Mouse (Mus musculus) forebrain, embryonic 11.5 days (tissue): ENCODE measurements around the gene Pex11b. TPM values are rescaled to one million over a fixed set of nuclear protein-coding genes. Genes with fewer than 3 reads are reported as not detected.
A peak's percentile ranks its signal among the peaks of the same experiment; 100 is the strongest.
"Not testable (repeated sequence)": the region's sequence is repeated elsewhere in the genome, so short reads cannot be mapped to it uniquely, and the experiment has no call there.

Experiments used
- ATAC-seq: fragments of 200-750 bp; cut with Nextera tagmentation; replicated peaks from 2 replicates; pipeline ENCODE4 v1.8.0; 2017; ENCODE audit warnings: moderate TSS enrichment; ENCODE audit not compliant: low FRiP score
- DNase-seq: peaks from one replicate; pipeline ENCODE4 v3.0.0-alpha.2; 2017; ENCODE audit warnings: low spot score
- H3K27ac ChIP-seq: fragments of 300-500 bp; sonication (generic); 2 replicates; pipeline ENCODE4 v1.5.1; 2014; ENCODE audit warnings: low read depth, low read length
- H3K27me3 ChIP-seq: fragments of 300-500 bp; sonication (generic); 2 replicates; pipeline ENCODE4 v1.6.1; 2014; ENCODE audit warnings: mild to moderate bottlenecking, low read length, mixed read lengths; ENCODE audit not compliant: control insufficient read depth, insufficient read depth
- H3K36me3 ChIP-seq: fragments of 300-500 bp; sonication (generic); 2 replicates; pipeline ENCODE4 v1.6.1; 2014; ENCODE audit warnings: mild to moderate bottlenecking, low read length, moderate library complexity, mixed read lengths; ENCODE audit not compliant: control insufficient read depth, insufficient read depth
- H3K4me1 ChIP-seq: fragments of 300-500 bp; sonication (generic); replicated peaks from 2 replicates; pipeline ENCODE4 v1.6.1; 2014; ENCODE audit warnings: low read length, mixed read lengths; ENCODE audit not compliant: control insufficient read depth, insufficient read depth
- H3K4me2 ChIP-seq: fragments of 300-500 bp; sonication (generic); 2 replicates; pipeline ENCODE4 v1.6.1; 2014; ENCODE audit warnings: low read depth, mild to moderate bottlenecking, low read length, moderate library complexity, mixed read lengths; ENCODE audit not compliant: severe bottlenecking
- H3K4me3 ChIP-seq: fragments of 300-500 bp; sonication (generic); 2 replicates; pipeline ENCODE4 v1.5.1; 2014; ENCODE audit warnings: low read depth, low read length
- H3K9ac ChIP-seq: fragments of 300-500 bp; sonication (generic); 2 replicates; pipeline ENCODE4 v1.6.1; 2014; ENCODE audit warnings: low read length
- H3K9me3 ChIP-seq: fragments of 300-500 bp; sonication (generic); 2 replicates; pipeline ENCODE4 v1.6.1; 2016; ENCODE audit warnings: low read length, mixed read lengths; ENCODE audit not compliant: control insufficient read depth
- WGBS: fragments of 180-500 bp; shearing (Covaris S2); extraction: QIAGEN DNeasy Blood & Tissue Kit; methylation state at CpG from one replicate; pipeline ENCODE4 v1.1.7; 2014; 5-methylcytosine and 5-hydroxymethylcytosine counted together
- polyA plus RNA-seq: library from polyadenylated mRNA; unstranded; fragments of >200 nt; fragmentation: Nextera tagmentation; extraction: Ambion mirVana; gene quantifications from 2 replicates; pipeline ENCODE4 v1.2.1, GENCODE M21; 2014

Pex11b gene
- polyA plus RNA-seq, 1 experiment from 2014 or later = 41.6 TPM

DNA sequence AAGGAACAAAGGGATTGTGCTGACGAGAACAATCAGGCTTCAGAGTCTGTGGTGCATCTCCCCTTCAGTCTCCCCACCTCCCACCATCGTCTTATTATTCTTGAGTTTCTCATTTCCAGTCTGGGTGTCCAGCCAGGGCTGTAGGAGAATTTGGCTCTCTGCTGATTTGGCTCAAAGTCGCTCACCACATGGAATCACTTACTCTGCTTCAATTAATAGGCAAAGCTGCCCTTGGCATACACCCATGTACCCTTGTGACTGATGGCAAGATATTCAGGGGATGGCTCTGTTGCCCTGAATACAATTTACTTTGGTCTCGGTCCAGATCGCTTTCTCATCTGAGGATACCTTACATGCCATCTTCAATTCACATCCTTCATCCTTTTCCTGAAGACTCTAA, 31.9 kb upstream of the Pex11b start:
- Histone ChIP-seq H3K27me3 (peaks cover 9% of the 10 kb centered on the region), H3K27ac (no peak overlapping the region), H3K4me3 (no peak overlapping the region), H3K4me1 (peaks cover 10% of the 10 kb centered on the region; the same call in 1 of the 2 replicates), H3K36me3 (no peaks in the 10 kb centered on the region), H3K9me3 (no peaks in the 10 kb centered on the region), H3K4me2 (peak overlapping the region; percentile 69; the same call in 1 of the 2 replicates), H3K9ac (peak overlapping the region; percentile 14; the same call in 1 of the 2 replicates)
- DNase-seq (no peak), ATAC-seq (no peak)
- WGBS = 56% methylated on average over 5 of the region's 5 CpGs

- not testable (repeated sequence) for H3K27me3 ChIP-seq, H3K27ac ChIP-seq, H3K4me3 ChIP-seq, DNase-seq, H3K36me3 ChIP-seq, H3K4me1 ChIP-seq, H3K9ac ChIP-seq, ATAC-seq, H3K9me3 ChIP-seq, H3K4me2 ChIP-seq
- 98% methylated on average over 4 of the region's 4 CpGs for WGBS
These were observed 29.2 kb upstream of the Pex11b start for GRCm38 (mm10) chr3:96606007-96606406.

DNA sequence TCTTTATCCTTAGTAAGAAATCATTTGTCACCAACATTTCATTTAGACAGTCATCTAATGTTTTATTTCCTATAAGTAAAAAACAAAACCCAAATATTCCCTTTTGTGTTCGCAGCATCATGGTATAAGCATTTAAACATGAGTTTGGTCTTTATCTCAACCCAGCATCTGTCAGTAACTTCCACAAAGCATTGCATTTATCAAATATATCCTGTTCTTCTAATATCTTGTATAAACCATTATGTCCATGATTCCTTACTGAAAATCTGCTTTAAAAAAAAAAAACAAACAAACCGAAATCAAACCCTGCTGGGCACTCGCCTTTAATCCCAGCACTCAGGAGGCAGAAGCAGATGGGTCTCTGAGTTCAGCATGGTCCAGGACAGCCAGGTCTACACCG, 28.6 kb upstream of the Pex11b start:
- no peak for ATAC-seq
- DNase-seq = no peak
- Histone ChIP-seq H3K27ac (no peak overlapping the region), H3K4me2 (no peak overlapping the region), H3K9ac (no peak overlapping the region), H3K36me3 (no peaks in the 10 kb centered on the region), H3K27me3 (no peaks in the 10 kb centered on the region), H3K9me3 (no peaks in the 10 kb centered on the region), H3K4me1 (peaks cover 3% of the 10 kb centered on the region; the same call in 1 of the 2 replicates), H3K4me3 (no peak overlapping the region)
- 90% methylated on average over 4 of the region's 4 CpGs for WGBS

DNA sequence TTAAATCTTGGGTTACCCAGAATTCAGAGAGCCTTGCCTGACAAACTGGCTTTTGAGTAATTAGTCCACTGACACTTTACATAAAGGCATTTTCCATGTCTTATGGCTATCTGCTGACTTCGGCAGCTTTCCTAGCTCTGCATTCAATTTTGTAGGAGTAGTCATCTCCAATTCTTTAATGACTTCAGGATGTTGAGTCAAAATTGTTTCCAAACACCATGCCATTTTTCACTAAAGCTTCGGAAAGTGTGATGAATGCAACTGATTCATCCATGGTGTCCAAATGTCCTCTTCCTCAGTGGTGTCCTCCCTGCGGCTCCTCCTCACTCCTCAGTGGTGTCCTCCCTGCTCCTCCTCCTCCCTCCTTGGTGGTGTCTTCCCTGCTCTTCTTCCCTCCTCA, 17.2 kb upstream of the Pex11b start:
- no peak for ATAC-seq
- 93% methylated on average over 3 of the region's 3 CpGs for WGBS

GRCm38 (mm10) chr3:96623201-96623600, 12.0 kb upstream of the Pex11b start:
- no peaks in the 10 kb centered on the region for H3K4me1 ChIP-seq
- H3K27me3 ChIP-seq = no peaks in the 10 kb centered on the region
- no peak overlapping the region for H3K4me3 ChIP-seq
- ATAC-seq = no peak
- H3K36me3 ChIP-seq = peaks cover 3% of the 10 kb centered on the region; the same call in 1 of the 2 replicates
- no peak overlapping the region for H3K4me2 ChIP-seq
- no peak for DNase-seq
- no peak overlapping the region for H3K27ac ChIP-seq
- no peak overlapping the region for H3K9ac ChIP-seq
- H3K9me3 ChIP-seq = no peaks in the 10 kb centered on the region
- 90% methylated on average over 4 of the region's 4 CpGs for WGBS

More for the DNA sequence above, 17.2 kb upstream of the Pex11b start:
- no peak overlapping the region for H3K27ac ChIP-seq
- DNase-seq = no peak
- H3K9ac ChIP-seq = no peak overlapping the region
- H3K4me3 ChIP-seq = no peak overlapping the region
- H3K9me3 ChIP-seq = no peaks in the 10 kb centered on the region
- no peak overlapping the region for H3K4me2 ChIP-seq
- H3K27me3 ChIP-seq = no peaks in the 10 kb centered on the region
- H3K36me3 ChIP-seq = peaks cover 2% of the 10 kb centered on the region; the same call in 1 of the 2 replicates
- H3K4me1 ChIP-seq = no peaks in the 10 kb centered on the region

DNA sequence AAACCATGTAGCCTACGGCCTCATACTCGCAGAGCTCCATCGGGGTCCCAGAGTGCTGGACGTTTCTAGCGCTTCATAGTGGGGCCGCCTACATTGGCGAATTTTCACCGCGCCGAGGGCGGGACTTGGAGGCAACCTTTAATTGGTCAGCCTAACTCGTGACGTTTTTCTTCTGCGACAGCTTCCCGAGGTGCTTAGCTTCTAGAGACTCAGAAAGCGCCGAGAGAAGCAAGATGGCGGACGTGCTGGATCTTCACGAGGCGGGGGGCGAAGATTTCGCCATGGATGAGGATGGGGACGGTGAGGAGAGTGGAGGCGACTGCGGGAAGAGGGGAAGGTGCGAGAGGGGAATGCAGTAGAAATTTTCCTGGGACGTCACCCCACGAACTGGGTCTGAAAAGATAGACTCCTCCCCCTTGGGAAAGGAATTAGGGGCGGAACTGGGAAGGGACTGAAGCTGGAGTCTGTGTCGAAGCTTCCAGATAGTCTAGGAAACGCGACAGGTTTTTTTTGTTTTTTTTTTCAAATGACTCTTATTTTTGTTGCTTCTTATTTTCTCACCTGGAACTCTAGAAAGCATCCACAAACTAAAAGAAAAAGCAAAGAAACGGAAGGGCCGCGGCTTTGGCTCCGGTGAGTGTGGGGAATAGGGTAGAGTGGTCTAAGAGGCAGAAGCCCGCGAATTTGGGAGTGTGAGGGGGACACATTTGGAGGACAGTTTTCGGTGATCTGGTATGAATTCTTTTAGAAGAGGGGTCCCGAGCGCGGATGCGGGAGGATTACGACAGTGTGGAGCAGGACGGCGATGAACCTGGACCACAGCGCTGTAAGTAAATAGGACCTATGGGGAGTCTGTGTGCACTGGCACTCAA, 5.2 kb upstream of the Pex11b start, which contains the start of gene Rbm8a:
Gene Rbm8a (plus strand): TSS at position 205 of the 872 bp plus-strand sequence.
- Histone ChIP-seq H3K9me3 (no peaks in the 10 kb centered on the region), H3K9ac (peak within 1 kb of the TSS; percentile 77), H3K4me1 (0 out of 2 replicates have a peak, but pooled peaks cover 2% of the 10 kb centered on the region), H3K27me3 (no peaks in the 10 kb centered on the region), H3K4me2 (peak within 1 kb of the TSS; percentile 73), H3K4me3 (peak within 1 kb of the TSS; percentile 71), H3K27ac (peak within 1 kb of the TSS; percentile 46), H3K36me3 (no peaks in the 10 kb centered on the region; the same call in 1 of the 2 replicates)
- ATAC-seq = peak; percentile 93
- peak; percentile 96 for DNase-seq
- under 1% methylated on average over 48 of the region's 48 CpGs for WGBS

GRCm38 (mm10) chr3:96632058-96632457, 3.1 kb upstream of the Pex11b start:
- Histone ChIP-seq H3K4me2 (no peak overlapping the region), H3K27ac (no peak overlapping the region), H3K36me3 (no peaks in the 10 kb centered on the region; the same call in 1 of the 2 replicates), H3K9ac (no peak overlapping the region), H3K4me3 (no peak overlapping the region), H3K9me3 (no peaks in the 10 kb centered on the region), H3K27me3 (no peaks in the 10 kb centered on the region), H3K4me1 (peaks cover 3% of the 10 kb centered on the region; the same call in 1 of the 2 replicates)
- DNase-seq (no peak), ATAC-seq (no peak)

DNA sequence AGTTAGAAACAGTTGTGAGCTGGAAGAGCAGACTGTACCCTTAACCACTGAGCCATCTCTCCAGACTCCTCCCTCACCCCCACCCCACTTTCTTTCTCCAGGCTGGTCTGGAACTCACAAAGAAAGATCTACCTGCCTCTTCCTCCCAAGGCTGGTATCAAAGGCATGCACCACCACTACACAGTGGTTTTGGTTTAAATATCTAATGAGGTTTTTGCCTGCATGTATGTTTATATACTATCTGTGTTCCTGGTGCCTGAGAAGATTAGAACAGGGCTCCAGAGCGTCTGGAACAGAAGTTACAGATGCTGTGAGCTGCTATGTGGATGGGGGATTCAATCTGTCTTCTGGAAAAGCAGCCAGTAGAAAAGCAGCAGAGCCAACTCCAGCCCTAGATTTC, 1.2 kb upstream of the Pex11b start:
- Histone ChIP-seq H3K4me3 (no peak overlapping the region), H3K4me2 (no peak overlapping the region), H3K4me1 (peaks cover 3% of the 10 kb centered on the region; the same call in 1 of the 2 replicates), H3K36me3 (peaks cover under 1% of the 10 kb centered on the region; the same call in 1 of the 2 replicates), H3K27me3 (no peaks in the 10 kb centered on the region), H3K9me3 (no peaks in the 10 kb centered on the region), H3K9ac (no peak overlapping the region), H3K27ac (no peak overlapping the region)
- 72% methylated on average over 1 of the region's 1 CpGs for WGBS
- DNase-seq (no peak), ATAC-seq (no peak)
